Mouse (Mus musculus) CH12.LX (cell line): ENCODE results near the gene Odf3l2. TPM values are rescaled to one million over a fixed set of nuclear protein-coding genes. Genes with fewer than 3 reads are reported as not detected.

ENCODE experiments used
- DNase-seq: peaks from one replicate; pipeline ENCODE4 v3.0.0-alpha.2; 2013; ENCODE audit errors: extremely low read depth
- H3K27ac ChIP-seq: 2 replicates; pipeline ENCODE4 v1.5.1; 2012; ENCODE audit warnings: low read depth, mild to moderate bottlenecking, control low read depth, moderate library complexity; ENCODE audit not compliant: insufficient read depth
- H3K27me3 ChIP-seq: replicated peaks from 2 replicates; pipeline ENCODE3; 2012; ENCODE audit warnings: inconsistent platforms
- H3K36me3 ChIP-seq, 2 experiments: replicated peaks in 1 of 2; 2 replicates each; pipeline versions ENCODE3 to v1.6.1; 2012; ENCODE audit warnings: inconsistent platforms in 1 of 2, low read length in 1 of 2, mild to moderate bottlenecking in 1 of 2, mixed read lengths in 1 of 2, moderate library complexity in 1 of 2; ENCODE audit not compliant: control insufficient read depth in 1 of 2, insufficient read depth in 1 of 2
- H3K4me1 ChIP-seq, 2 experiments: 2 replicates each; pipeline ENCODE4 v1.6.1; 2012; ENCODE audit warnings: inconsistent platforms in 1 of 2, moderate library complexity in 1 of 2; ENCODE audit not compliant: insufficient read depth in 2 of 2, control insufficient read depth in 1 of 2
- H3K4me2 ChIP-seq: 2 replicates; pipeline ENCODE4 v1.6.1; 2012; ENCODE audit warnings: low read depth, mild to moderate bottlenecking, control low read depth; ENCODE audit not compliant: poor library complexity, insufficient read depth, severe bottlenecking
- H3K4me3 ChIP-seq, 3 experiments: fragments of 150-350 bp in 1 of 3; sonication (generic) in 1 of 3; replicated peaks in 1 of 3; 2 replicates each; pipeline versions ENCODE3 to v1.5.1; 2011 to 2012; ENCODE audit warnings: low read depth in 2 of 3, low read length in 2 of 3, mild to moderate bottlenecking in 2 of 3, moderate library complexity in 2 of 3, control low read depth in 1 of 3, improper control_type of control experiment in 1 of 3, inconsistent platforms in 1 of 3, mixed read lengths in 1 of 3; ENCODE audit not compliant: poor library complexity in 1 of 3
- H3K79me2 ChIP-seq: replicated peaks from 2 replicates; pipeline ENCODE4 v1.6.1; 2012; ENCODE audit warnings: mild to moderate bottlenecking, moderate library complexity; ENCODE audit not compliant: control insufficient read depth, poor library complexity, insufficient read depth, severe bottlenecking; ENCODE audit errors: extremely low read depth
- H3K9ac ChIP-seq: 2 replicates; pipeline ENCODE4 v1.6.1; 2012; ENCODE audit warnings: low read depth, mild to moderate bottlenecking, control low read depth, moderate library complexity; ENCODE audit not compliant: insufficient read depth
- H3K9me3 ChIP-seq: replicated peaks from 2 replicates; pipeline ENCODE3; 2012; ENCODE audit warnings: low read length, inconsistent platforms, mixed read lengths
- CHD2 ChIP-seq: IDR thresholded peaks from 2 replicates; pipeline ENCODE4 v1.6.1; 2011; ENCODE audit warnings: low read length, improper control_type of control experiment
- CTCF ChIP-seq, 2 experiments: IDR thresholded peaks in 1 of 2; conservative IDR thresholded peaks in 1 of 2; 2 replicates each; pipeline ENCODE4 v1.5.1; 2011 to 2012; ENCODE audit warnings: low read depth in 2 of 2, low read length in 2 of 2, improper control_type of control experiment in 1 of 2, inconsistent platforms in 1 of 2, mild to moderate bottlenecking in 1 of 2, moderate library complexity in 1 of 2
- ELF1 ChIP-seq: IDR thresholded peaks from 2 replicates; pipeline ENCODE4 v1.6.1; 2014; ENCODE audit warnings: low read depth, mild to moderate bottlenecking, inconsistent platforms, low read length, improper control_type of control experiment
- EP300 ChIP-seq: IDR thresholded peaks from 2 replicates; pipeline ENCODE4 v1.6.1; 2011; ENCODE audit warnings: low read length, improper control_type of control experiment
- GABPA ChIP-seq: IDR thresholded peaks from 2 replicates; pipeline ENCODE4 v1.6.1; 2012; ENCODE audit warnings: low read depth, low read length, improper control_type of control experiment, inconsistent platforms; ENCODE audit not compliant: insufficient replicate concordance
- IRF4 ChIP-seq: IDR thresholded peaks from 2 replicates; pipeline ENCODE4 v1.6.1; 2014; ENCODE audit warnings: low read depth, mild to moderate bottlenecking, inconsistent platforms, low read length, improper control_type of control experiment
- JUN ChIP-seq: IDR thresholded peaks from 2 replicates; pipeline ENCODE4 v1.6.1; 2011; ENCODE audit warnings: low read depth, mild to moderate bottlenecking, low read length, improper control_type of control experiment, moderate library complexity; ENCODE audit not compliant: insufficient read depth
- JUND ChIP-seq: conservative IDR thresholded peaks from 2 replicates; pipeline ENCODE4 v1.6.1; 2011; ENCODE audit warnings: low read depth, low read length, improper control_type of control experiment
- MAFK ChIP-seq: IDR thresholded peaks from 2 replicates; pipeline ENCODE4 v1.6.1; 2011; ENCODE audit warnings: low read length, improper control_type of control experiment; ENCODE audit not compliant: insufficient replicate concordance
- MYC ChIP-seq: IDR thresholded peaks from 2 replicates; pipeline ENCODE4 v1.6.1; 2011; ENCODE audit warnings: low read depth, mild to moderate bottlenecking, improper control_type of control experiment, low read length
- NELFE ChIP-seq: IDR thresholded peaks from 2 replicates; pipeline ENCODE4 v1.6.1; 2011; ENCODE audit warnings: low read depth, low read length, improper control_type of control experiment
- PAX5 ChIP-seq: IDR thresholded peaks from 2 replicates; pipeline ENCODE4 v1.6.1; 2012; ENCODE audit warnings: low read length, inconsistent platforms, mixed read lengths
- POLR2A ChIP-seq: IDR thresholded peaks from 2 replicates; pipeline ENCODE4 v1.6.1; 2011; ENCODE audit warnings: low read depth, mild to moderate bottlenecking, improper control_type of control experiment, low read length
- RAD21 ChIP-seq: IDR thresholded peaks from 2 replicates; pipeline ENCODE4 v1.6.1; 2011; ENCODE audit warnings: low read depth, mild to moderate bottlenecking, low read length, improper control_type of control experiment, moderate library complexity
- RCOR1 ChIP-seq: conservative IDR thresholded peaks from 2 replicates; pipeline ENCODE4 v1.6.1; 2012; ENCODE audit warnings: low read depth, mild to moderate bottlenecking, inconsistent platforms, low read length, improper control_type of control experiment
- TCF12 ChIP-seq: IDR thresholded peaks from 2 replicates; pipeline ENCODE4 v1.6.1; 2014; ENCODE audit warnings: low read depth, mild to moderate bottlenecking, inconsistent platforms, low read length, improper control_type of control experiment
- ZC3H11A ChIP-seq: IDR thresholded peaks from 2 replicates; pipeline ENCODE4 v1.6.1; 2012; ENCODE audit warnings: low read depth, mild to moderate bottlenecking, inconsistent platforms, low read length, improper control_type of control experiment
- ZKSCAN1 ChIP-seq: IDR thresholded peaks from 2 replicates; pipeline ENCODE4 v1.6.1; 2012; ENCODE audit warnings: low read depth, inconsistent platforms, low read length, improper control_type of control experiment, borderline replicate concordance
- dilution Hi-C: fragments of 300-500 bp; cut with MboI; formaldehyde crosslinking; loops from 2 replicates; pipeline ENCODE4 v1.14.3; 2020; ENCODE audit warnings: low sequenced_read_pairs; ENCODE audit not compliant: extremely low pct_unique_long_range_greater_than_20kb, extremely low pct_ligation_motif_present
- in situ Hi-C: fragments of 300-500 bp; cut with MboI; formaldehyde crosslinking; loops from 3 replicates; pipeline ENCODE4 v1.14.3; 2019; ENCODE audit warnings: low sequenced_read_pairs, low pct_ligation_motif_present, low pct_unique_long_range_greater_than_20kb, mixed read lengths
- polyA plus RNA-seq: library from polyadenylated mRNA; unstranded; fragments of >175 nt; gene quantifications from 2 replicates; pipeline ENCODE4 v1.2.1, GENCODE M21; 2012; ENCODE audit warnings: low read depth; ENCODE audit not compliant: insufficient read length
- total RNA-seq, 2 experiments: library from RNA; depleted of rRNA; stranded (reverse); fragments of 300-350 nt in 1 of 2; fragments of >200 nt in 1 of 2; gene quantifications; 2 replicates each; pipeline ENCODE4 v1.2.3; 2012 to 2014

The Odf3l2 gene
- total and polyA plus RNA-seq, 3 experiments = not detected

DNA sequence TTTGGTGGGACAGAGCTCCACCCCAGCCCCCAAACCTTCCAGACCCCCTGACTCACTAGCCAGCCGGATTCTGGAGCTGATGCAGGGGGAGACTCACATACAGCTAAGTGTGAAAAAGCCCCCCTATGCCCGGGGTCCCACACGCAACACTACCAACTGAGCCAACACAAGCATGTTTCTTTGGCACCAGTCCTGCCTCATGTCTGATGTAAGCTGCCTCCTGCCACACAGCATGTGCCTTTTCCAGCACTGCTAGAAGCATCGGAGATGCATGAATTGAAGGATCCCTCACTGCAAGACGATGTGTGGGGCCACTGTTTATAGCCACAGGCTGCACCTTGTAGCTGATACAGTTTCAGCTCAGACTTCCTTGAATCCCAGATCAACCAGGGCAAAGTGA is 17.2 kb downstream of the Odf3l2 start:
- no peak for DNase-seq
- Histone ChIP-seq H3K36me3 (no peaks in the 10 kb centered on the region), H3K4me1 (no peaks in the 10 kb centered on the region), H3K79me2 (no peaks in the 10 kb centered on the region), H3K4me3 (no peak overlapping the region), H3K27ac (no peak overlapping the region), H3K9ac (no peak overlapping the region), H3K9me3 (peaks cover 5% of the 10 kb centered on the region), H3K27me3 (peaks cover 94% of the 10 kb centered on the region), H3K4me2 (no peak overlapping the region)
- dilution Hi-C loops (no loop called here), in situ Hi-C loops (no loop called here)
- TF ChIP-seq PAX5 = no peak
- no peak for TF ChIP-seq JUND
- no peak for TF ChIP-seq RAD21
- no peak for TF ChIP-seq CTCF (conservative IDR thresholded peaks at IDR 0.05 in 1 of 2, IDR thresholded peaks at IDR 0.05 in 1 of 2; ENCODE audit: low read depth in 2 of 2, low read length in 2 of 2)
- no peak for TF ChIP-seq NELFE
- TF ChIP-seq JUN = no peak
- TF ChIP-seq IRF4 = no peak
- TF ChIP-seq POLR2A = no peak
- no peak for TF ChIP-seq ELF1
- no peak for TF ChIP-seq ZC3H11A
- TF ChIP-seq TCF12 = no peak

DNA sequence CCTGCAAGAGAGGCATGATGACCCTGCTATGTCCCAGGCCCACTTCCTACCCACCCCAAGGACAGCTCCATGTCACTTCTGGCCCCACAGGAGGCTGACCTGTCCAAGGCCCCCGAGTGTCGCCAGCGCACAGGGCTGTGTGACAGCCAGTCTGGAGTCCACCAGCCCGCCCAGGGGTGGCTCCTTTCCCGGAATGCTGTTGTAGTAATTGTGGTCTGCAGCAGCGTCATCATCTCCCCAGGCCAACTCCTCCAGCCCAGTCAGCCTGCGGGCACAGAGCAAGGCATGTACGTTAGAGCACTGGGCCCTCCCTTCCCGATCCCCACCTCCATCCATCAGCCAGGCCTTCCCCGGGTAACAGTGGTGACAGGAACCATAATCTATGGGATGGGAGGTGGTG is 19.4 kb downstream of the Odf3l2 start:
- in situ Hi-C loops = no loop called here
- no peak overlapping the region for H3K4me2 ChIP-seq
- dilution Hi-C loops = no loop called here
- no peak overlapping the region for H3K4me3 ChIP-seq
- H3K9me3 ChIP-seq = peaks cover 5% of the 10 kb centered on the region
- no peak for DNase-seq
- no peaks in the 10 kb centered on the region for H3K79me2 ChIP-seq
- TF ChIP-seq MAFK (no peak), CHD2 (no peak), MYC (no peak), CTCF (conservative IDR thresholded peaks at IDR 0.05 in 1 of 2, IDR thresholded peaks at IDR 0.05 in 1 of 2; ENCODE audit: low read depth in 2 of 2, low read length in 2 of 2) (no peak), RCOR1 (no peak), ZKSCAN1 (no peak), EP300 (no peak), GABPA (no peak)
- H3K36me3 ChIP-seq = no peaks in the 10 kb centered on the region
- no peak overlapping the region for H3K27ac ChIP-seq
- H3K27me3 ChIP-seq = peaks cover 95% of the 10 kb centered on the region
- no peaks in the 10 kb centered on the region for H3K4me1 ChIP-seq
- no peak overlapping the region for H3K9ac ChIP-seq
